Mouse (Mus musculus) cerebellum, adult (tissue): ENCODE data around the gene Cdk10.
"Not testable (repeated sequence)": the region's sequence is repeated elsewhere in the genome, so short reads cannot be mapped to it uniquely, and the experiment has no call there.

ENCODE experiments used
- ATAC-seq: cut with Nextera tagmentation; 2 replicates; pipeline ENCODE4 v1.9.2; 2017; ENCODE audit warnings: mild to moderate bottlenecking, moderate library complexity, mixed read lengths; ENCODE audit not compliant: insufficient number of reproducible peaks, low FRiP score, low TSS enrichment

Gene Cdk10

GRCm38 (mm10) chr8:123257593-123257992, 33.0 kb downstream of the Cdk10 start:
- ATAC-seq, result not testable (repeated sequence)

- no peak for ATAC-seq
Measured at GRCm38 (mm10) chr8:123267926-123268656, 43.4 kb downstream of the Cdk10 start.

GRCm38 (mm10) chr8:123271147-123271546, 46.5 kb downstream of the Cdk10 start:
- ATAC-seq, result no peak

- no peak for ATAC-seq
Measured at GRCm38 (mm10) chr8:123271901-123272300, 47.3 kb downstream of the Cdk10 start.

GRCm38 (mm10) chr8:123274447-123274846, 49.8 kb downstream of the Cdk10 start:
- ATAC-seq, result no peak

GRCm38 (mm10) chr8:123275096-123275495, 50.5 kb downstream of the Cdk10 start:
- ATAC-seq, result no peak

- ATAC-seq, result no peak
Measured at GRCm38 (mm10) chr8:123278445-123278844, 53.8 kb downstream of the Cdk10 start.

GRCm38 (mm10) chr8:123279828-123280227, 55.2 kb downstream of the Cdk10 start:
- ATAC-seq, result no peak

- ATAC-seq, result no peak
Measured at GRCm38 (mm10) chr8:123280302-123281094, 55.9 kb downstream of the Cdk10 start.
